Mouse (Mus musculus) retina, embryonic 14.5 days (tissue): Measurements from ENCODE around the gene Atxn1l.
A peak's percentile ranks its signal among the peaks of the same experiment; 100 is the strongest.

Experiments
- DNase-seq: peaks from one replicate; pipeline ENCODE4 v3.0.0-alpha.2; 2015; ENCODE audit warnings: low spot score

Gene Atxn1l

GRCm38 (mm10) chr8:109731012-109731411 lies 6.5 kb downstream of the Atxn1l start:
- no peak for DNase-seq

DNA sequence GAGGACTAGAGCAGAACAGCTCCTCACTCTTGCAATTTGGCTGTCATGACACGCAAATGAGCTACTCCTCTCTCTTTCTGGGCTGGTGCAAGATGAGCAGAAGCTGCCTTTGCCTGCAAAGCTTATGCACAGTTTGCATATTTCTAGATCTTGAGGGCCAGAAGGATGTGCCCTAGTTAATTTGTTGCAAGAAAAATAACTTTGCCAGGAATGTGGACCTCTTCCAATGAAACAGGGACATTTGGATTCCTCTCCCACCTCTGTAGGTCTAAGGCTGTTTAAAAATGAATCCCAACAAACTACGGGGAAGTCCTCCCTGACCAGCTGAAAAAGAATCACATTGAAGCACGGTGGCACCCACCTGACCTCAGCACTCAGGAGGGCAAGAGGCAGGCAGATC lies 12.4 kb downstream of the Atxn1l start:
- DNase-seq, result no peak

GRCm38 (mm10) chr8:109714961-109715360 lies 22.6 kb downstream of the Atxn1l start:
- DNase-seq, result no peak

- no peak for DNase-seq
Observed at GRCm38 (mm10) chr8:109712521-109712920, 25.0 kb downstream of the Atxn1l start.

GRCm38 (mm10) chr8:109707921-109708320 lies 29.6 kb downstream of the Atxn1l start:
- DNase-seq, result no peak

DNA sequence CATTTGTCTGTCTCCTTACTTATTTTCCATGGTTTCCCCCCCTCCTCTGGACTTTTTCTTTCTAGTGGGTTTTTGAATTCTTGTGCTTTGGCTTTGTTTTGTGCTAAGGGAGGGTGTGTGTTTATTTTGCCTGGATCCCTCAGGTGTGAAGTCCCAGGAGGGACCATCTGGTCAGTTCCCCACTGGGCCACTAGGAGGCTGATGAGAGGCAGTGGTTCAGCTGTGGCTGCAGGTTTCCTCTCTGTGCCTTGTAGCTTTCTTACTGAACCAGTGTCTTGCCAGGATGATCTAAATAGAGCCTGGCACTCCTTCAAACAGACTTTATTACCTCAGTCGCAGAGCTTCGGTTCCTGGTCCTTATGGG lies 30.7 kb downstream of the Atxn1l start:
- peak; percentile 88 for DNase-seq

GRCm38 (mm10) chr8:109706076-109706873 lies 31.3 kb downstream of the Atxn1l start:
- DNase-seq, result peak; percentile 51

DNA sequence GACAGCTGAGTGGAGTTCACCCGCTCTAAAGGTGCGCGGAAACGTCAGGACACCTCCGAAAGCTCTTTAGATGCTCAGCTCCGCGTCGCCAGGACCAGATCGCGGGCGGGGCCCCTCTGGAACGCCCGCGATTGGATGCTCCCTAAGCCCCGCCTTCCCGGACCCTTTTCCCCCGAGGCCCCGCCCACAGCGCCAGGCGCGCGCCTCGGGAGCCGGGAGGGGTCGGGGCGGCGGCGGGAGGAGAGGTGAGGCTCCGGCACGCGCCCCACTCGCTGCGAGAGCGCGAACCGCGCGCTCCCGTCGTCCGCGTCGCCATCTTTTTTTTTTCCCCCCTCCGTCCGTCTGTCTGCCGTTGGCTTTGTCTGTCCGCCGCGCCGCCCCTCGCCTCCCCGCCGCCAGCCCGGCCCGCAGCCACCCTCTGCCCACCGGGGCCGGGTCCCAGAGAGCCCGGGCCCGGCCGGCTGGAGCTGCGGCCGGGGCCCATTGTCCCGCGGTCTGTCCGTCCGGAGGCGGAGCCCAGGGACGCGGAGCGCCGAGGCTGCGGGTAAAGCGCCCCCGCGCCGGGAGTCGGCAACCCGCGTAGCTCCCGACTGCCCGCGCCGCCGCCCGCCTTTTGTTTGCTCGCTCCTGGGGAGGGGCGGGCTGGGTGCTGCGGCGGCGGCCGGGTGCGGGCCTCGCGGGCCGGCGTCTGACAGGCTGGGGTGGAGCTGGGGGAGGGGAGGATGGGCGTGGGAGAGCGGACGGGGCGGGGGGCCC lies 32.0 kb downstream of the Atxn1l start, which contains the start of gene Zfp821:
Gene Zfp821, plus strand, starts transcription at position 227 of the 756 bp plus-strand sequence.
- peak; percentile 96 for DNase-seq

GRCm38 (mm10) chr8:109704565-109705319 lies 32.8 kb downstream of the Atxn1l start:
- DNase-seq, result no peak

DNA sequence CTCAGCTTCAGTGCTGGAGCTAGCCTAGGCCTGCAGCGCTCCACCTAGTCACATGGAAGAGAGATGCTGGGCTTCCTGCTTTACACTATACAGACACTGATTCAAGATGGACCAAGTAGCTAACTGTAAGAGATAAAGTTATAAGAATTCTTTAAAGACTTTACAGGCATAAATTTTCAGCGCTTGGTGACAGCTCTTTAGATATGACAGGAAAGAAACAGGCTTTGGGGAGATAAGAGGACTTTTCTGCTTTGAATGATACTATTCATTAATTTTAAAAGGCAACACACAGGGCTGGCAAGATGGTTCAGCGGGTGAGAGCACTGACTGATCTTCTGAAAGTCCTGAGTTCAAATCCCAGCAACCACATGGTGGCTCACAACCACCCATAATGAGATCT lies 39.1 kb downstream of the Atxn1l start:
- no peak for DNase-seq

DNA sequence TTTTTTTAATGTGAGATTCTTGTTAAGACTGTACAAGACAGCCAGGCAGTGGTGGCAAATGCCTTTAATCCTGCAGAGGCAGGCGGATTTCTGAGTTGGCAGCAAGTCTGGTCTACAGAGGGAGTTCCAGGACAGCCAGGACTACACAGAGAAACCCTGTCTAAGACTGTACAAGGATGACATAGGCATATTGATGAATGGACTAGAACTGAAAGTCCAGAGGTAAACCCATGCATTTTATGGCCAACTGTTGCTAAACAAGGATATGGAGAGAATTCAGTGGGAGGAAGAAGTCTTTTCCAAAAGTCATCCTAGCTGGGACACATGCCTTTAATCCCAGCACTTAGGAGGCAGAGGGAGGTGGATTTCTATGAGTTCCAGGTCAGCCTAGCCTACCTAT lies 39.8 kb downstream of the Atxn1l start:
- no peak for DNase-seq

GRCm38 (mm10) chr8:109694154-109694553 lies 43.4 kb downstream of the Atxn1l start:
- DNase-seq, result no peak

DNA sequence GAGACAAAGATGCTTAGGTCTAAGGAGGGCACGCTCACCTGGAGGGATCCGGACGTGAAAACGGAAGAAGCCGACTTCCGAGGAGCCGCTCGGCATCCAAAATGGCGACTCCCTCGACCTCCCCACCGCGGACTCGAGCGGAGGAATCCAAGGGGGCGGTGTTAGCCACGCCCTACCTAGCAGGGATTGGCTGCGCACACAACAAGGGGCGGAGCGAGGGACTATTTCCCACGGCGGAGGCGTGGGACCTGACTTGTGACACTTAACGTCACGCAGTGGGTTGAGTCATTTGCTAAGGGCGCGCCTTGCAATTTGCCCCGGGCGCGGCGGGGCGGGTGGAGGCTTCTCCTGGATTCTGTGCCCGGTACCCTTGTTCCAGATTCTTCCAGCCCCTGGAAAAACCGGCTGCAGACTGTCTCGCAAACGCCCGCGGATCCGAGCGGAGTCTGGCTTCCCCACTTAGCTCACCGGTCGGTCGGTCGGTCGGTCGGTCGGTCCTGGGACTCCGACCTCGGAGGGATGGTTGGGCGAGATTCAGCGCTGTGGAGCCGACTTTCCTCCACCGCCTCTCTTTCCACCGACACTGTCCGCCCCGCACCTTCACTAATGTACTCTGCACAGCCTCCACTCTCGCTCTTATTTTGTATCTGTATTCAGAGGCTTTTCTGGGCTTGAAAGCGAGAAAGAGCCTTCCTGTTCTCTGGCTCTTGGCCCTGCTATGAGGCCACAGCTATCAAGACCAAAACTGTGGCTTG lies 44.2 kb downstream of the Atxn1l start, which contains the start of gene Ist1:
Gene Ist1, minus strand, starts transcription at position 115 of the 755 bp plus-strand sequence.
- DNase-seq, result peak; percentile 99

DNA sequence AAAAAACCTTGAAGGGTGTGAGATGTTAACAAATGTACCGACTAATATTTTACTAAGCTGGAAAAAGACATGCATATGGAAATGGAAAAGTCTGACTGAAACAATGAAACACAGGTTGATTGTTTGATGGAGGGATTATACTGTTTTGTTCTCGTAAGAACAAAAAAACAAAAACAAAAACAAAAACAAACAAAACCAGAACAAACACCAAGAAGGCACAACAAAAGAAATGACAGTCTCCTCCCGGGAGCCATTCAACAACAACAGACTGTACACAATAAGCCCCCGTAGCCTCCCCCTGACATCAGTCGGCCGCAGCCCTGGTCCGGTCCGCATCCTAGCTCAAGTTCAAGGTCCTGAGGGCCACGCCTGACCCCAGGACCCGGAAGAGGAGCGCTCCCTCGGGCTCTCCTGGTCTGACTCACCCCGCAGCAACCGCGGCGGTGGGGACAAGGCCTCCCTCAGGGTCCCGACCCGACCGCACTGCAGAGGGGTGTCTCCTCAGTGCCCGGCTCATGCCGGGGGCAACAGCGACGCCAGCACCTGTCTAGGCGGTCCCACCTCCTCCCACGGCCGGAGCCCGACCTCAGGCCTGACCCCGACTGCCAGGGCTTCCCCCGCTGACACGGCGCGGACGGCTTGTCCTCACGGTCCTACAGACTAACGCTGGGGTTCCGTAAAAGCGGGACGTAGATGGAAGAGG lies 44.9 kb downstream of the Atxn1l start:
- no peak for DNase-seq

- peak; percentile 50 for DNase-seq
Observed at GRCm38 (mm10) chr8:109691769-109692168, 45.8 kb downstream of the Atxn1l start.

GRCm38 (mm10) chr8:109687248-109687647 lies 50.3 kb downstream of the Atxn1l start:
- no peak for DNase-seq

DNA sequence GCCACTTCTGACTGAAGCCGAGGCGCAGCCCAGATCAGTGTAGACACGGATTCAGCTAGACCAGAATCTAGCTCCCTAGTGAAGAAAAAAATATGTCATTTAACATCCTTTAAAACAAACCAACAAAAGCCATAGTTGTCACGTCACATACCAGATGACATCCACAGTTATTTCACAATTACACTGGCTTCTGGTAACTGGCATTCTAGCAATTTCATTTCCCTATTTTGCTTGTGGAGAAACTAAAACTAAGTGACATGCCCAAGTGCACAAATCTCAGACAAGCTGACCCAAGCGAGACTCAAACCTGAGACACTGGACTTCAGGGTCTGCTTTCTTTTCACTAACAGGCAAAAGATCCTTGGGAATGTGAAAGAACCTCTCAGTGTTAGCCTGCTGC lies 55.4 kb downstream of the Atxn1l start:
- no peak for DNase-seq

DNA sequence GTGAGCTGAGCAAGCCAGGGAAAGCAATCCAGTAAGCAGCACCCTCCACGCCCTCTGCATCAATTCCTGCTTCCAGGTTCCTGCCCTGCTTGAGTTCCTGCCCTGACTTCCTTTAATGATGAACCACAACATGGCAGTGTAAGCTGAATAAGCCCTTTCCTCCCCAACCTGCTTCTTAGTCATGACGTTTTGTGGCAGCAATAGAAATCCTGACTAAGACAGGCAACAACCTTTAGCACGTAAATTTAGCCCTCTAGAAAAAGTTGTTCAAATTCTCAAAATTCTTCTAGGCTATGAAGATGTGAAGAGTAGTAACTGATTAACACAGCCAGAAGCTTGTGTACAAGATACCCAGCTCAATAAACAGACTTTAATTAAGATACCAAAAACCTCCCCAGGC lies 56.0 kb downstream of the Atxn1l start:
- DNase-seq, result no peak
